Mouse (Mus musculus) erythroblast, embryonic 14.5 days (primary cell): Measurements from ENCODE around the gene Nat14.

Experiments used
- GATA1 ChIP-seq: IDR thresholded peaks from 2 replicates; pipeline ENCODE4 v1.6.1; 2012; ENCODE audit warnings: low read length, inconsistent platforms, mixed read lengths
- TAL1 ChIP-seq: IDR thresholded peaks from 3 replicates; pipeline ENCODE4 v1.6.1; 2012; ENCODE audit warnings: low read length, inconsistent platforms, mixed read lengths

- TF ChIP-seq GATA1 = no peak
- TF ChIP-seq TAL1 = no peak
Observed at GRCm38 (mm10) chr7:4901171-4901570, 20.7 kb upstream of the Nat14 start.
